Mouse (Mus musculus): ENCODE data around the gene C2.

Gene C2

DNA sequence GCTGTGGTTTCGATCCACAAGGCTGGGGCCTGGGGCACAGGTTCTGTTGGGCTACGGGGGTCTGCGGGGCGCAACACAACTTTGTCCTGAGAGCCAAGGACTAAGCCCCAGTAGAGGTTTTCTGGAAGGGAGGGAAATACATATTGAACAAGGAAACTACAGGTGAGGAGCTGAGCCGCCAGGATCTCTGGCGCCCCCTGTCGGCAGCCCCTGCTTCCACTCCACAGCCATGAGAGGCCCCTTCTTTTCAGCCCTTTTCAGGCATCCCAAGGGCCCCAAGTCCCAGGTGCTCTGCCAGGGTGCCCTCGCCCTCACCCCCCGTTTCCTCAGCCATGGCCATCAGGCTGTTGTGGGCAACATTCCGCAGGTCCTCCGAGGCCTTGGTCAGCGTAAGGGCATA lies 84.3 kb downstream of the C2 start:
- DNase-seq: peak; percentile 40
